Mouse (Mus musculus): ENCODE results near the gene Rnf150. TPM values are rescaled to one million over a fixed set of nuclear protein-coding genes. Genes with fewer than 3 reads are reported as not detected.
A peak's percentile ranks its signal among the peaks of the same experiment; 100 is the strongest.

Gene Rnf150
- polyA plus RNA-seq, 1 experiment from 2014 or later: 1.8 TPM

GRCm38 (mm10) chr8:82919676-82920075 is 56.5 kb downstream of the Rnf150 start:
- Histone ChIP-seq H3K4me1 (no peaks in the 10 kb centered on the region), H3K4me2 (replicated peaks) (no peak overlapping the region), H3K27me3 (no peaks in the 10 kb centered on the region), H3K9ac (replicated peaks) (no peak overlapping the region), H3K27ac (replicated peaks) (no peak overlapping the region), H3K9me3 (no peaks in the 10 kb centered on the region), H3K4me3 (no peak overlapping the region), H3K36me3 (no peaks in the 10 kb centered on the region)
- 54% methylated on average over 4 of the region's 4 CpGs for WGBS
- no peak for ATAC-seq (replicated peaks)

- Histone ChIP-seq H3K4me2 (replicated peaks) (no peak overlapping the region), H3K27ac (replicated peaks) (no peak overlapping the region), H3K9me3 (no peaks in the 10 kb centered on the region), H3K9ac (replicated peaks) (no peak overlapping the region), H3K4me3 (no peak overlapping the region), H3K4me1 (no peaks in the 10 kb centered on the region), H3K27me3 (no peaks in the 10 kb centered on the region), H3K36me3 (no peaks in the 10 kb centered on the region)
- ATAC-seq (replicated peaks): no peak
- WGBS: 56% methylated on average over 4 of the region's 4 CpGs
Measured at GRCm38 (mm10) chr8:82920124-82920523, 57.0 kb downstream of the Rnf150 start.

DNA sequence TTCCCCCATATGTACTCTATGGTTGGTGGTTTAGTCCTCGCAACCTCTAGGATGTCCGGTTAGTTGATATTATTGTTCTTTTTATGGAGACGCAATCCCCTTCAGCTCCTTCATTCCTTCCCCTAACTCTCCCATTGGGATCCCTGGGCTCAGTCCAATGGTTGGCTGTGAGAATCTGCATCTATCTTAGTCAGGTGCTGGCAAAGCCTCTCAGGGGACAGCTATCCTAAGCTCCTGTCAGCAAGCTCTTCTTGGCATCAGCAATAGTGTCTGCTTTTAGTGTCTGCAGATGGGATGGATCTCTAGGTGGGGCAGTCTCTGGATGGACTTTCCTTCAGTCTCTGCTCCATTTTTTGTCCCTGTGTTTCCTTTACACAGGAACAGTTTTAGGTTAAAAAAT is 62.1 kb downstream of the Rnf150 start:
- H3K36me3 ChIP-seq: no peaks in the 10 kb centered on the region
- H3K27me3 ChIP-seq: no peaks in the 10 kb centered on the region
- no peaks in the 10 kb centered on the region for H3K9me3 ChIP-seq
- H3K9ac ChIP-seq (replicated peaks): no peak overlapping the region
- H3K4me3 ChIP-seq: no peak overlapping the region
- no peak overlapping the region for H3K4me2 ChIP-seq (replicated peaks)
- no peak for ATAC-seq (replicated peaks)
- 94% methylated on average over 3 of the region's 3 CpGs for WGBS
- no peak overlapping the region for H3K27ac ChIP-seq (replicated peaks)
- no peaks in the 10 kb centered on the region for H3K4me1 ChIP-seq

DNA sequence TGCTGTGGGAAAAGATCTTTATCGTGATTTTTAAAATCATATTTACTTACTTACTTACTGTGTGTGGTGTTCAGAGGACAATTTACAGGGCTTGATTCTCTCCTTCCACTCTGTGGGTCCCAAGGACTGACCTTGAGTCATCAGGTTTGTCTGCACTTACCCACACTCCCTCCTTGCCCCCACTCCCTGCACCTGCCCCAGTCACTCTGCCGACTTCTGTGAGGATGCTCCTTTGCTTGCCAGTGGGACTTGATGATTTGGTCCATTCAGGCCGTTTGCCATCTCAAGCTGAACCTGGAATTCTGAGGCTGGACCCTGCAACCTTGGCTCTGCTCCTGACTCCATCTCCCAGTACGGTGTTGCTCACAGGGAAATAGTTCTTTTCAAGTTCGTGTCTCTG is 63.4 kb downstream of the Rnf150 start:
- no peaks in the 10 kb centered on the region for H3K4me1 ChIP-seq
- no peaks in the 10 kb centered on the region for H3K9me3 ChIP-seq
- H3K27me3 ChIP-seq: no peaks in the 10 kb centered on the region
- no peak for ATAC-seq (replicated peaks)
- no peak overlapping the region for H3K9ac ChIP-seq (replicated peaks)
- H3K36me3 ChIP-seq: no peaks in the 10 kb centered on the region
- 89% methylated on average over 5 of the region's 5 CpGs for WGBS
- H3K4me2 ChIP-seq (replicated peaks): no peak overlapping the region
- no peak overlapping the region for H3K4me3 ChIP-seq
- H3K27ac ChIP-seq (replicated peaks): no peak overlapping the region

- no peak for ATAC-seq (replicated peaks)
- H3K9ac ChIP-seq (replicated peaks): no peak overlapping the region
- 92% methylated on average over 7 of the region's 7 CpGs for WGBS
Measured at GRCm38 (mm10) chr8:82931554-82931953, 68.4 kb downstream of the Rnf150 start.

GRCm38 (mm10) chr8:82936162-82936561 is 73.0 kb downstream of the Rnf150 start:
- ATAC-seq (replicated peaks): no peak
- H3K27me3 ChIP-seq: no peaks in the 10 kb centered on the region
- no peak overlapping the region for H3K4me2 ChIP-seq (replicated peaks)
- WGBS: 87% methylated on average over 7 of the region's 7 CpGs
- H3K4me1 ChIP-seq: no peaks in the 10 kb centered on the region
- no peak overlapping the region for H3K27ac ChIP-seq (replicated peaks)
- H3K9me3 ChIP-seq: no peaks in the 10 kb centered on the region
- H3K9ac ChIP-seq (replicated peaks): no peak overlapping the region
- no peak overlapping the region for H3K4me3 ChIP-seq
- H3K36me3 ChIP-seq: no peaks in the 10 kb centered on the region

More at GRCm38 (mm10) chr8:82931554-82931953, 68.4 kb downstream of the Rnf150 start:
- H3K36me3 ChIP-seq: no peaks in the 10 kb centered on the region
- H3K27me3 ChIP-seq: no peaks in the 10 kb centered on the region
- no peak overlapping the region for H3K27ac ChIP-seq (replicated peaks)
- no peak overlapping the region for H3K4me2 ChIP-seq (replicated peaks)
- H3K4me3 ChIP-seq: no peak overlapping the region
- no peaks in the 10 kb centered on the region for H3K9me3 ChIP-seq
- H3K4me1 ChIP-seq: no peaks in the 10 kb centered on the region

DNA sequence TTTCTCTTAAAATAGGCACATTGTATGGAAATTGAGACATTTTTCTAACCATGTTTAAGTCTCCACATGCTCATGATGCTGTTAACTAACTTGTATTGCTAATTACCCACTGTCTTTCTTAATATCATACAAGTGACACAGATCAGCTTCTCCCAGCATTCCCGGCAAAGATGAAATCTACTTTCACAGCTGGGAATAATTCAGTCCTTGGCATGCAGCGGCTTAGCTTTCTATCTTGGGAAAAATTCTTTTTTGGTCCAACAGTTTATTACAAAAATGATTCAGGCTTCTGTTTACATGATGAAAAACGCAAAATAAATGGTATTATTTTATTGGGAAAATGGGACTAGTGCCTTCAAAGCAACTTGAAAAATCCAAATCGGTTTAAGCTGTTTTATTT is 73.7 kb downstream of the Rnf150 start:
- no peak for ATAC-seq (replicated peaks)
- WGBS: 73% methylated on average over 4 of the region's 4 CpGs

GRCm38 (mm10) chr8:82939912-82940311 is 76.8 kb downstream of the Rnf150 start:
- Histone ChIP-seq H3K27me3 (no peaks in the 10 kb centered on the region), H3K4me1 (peaks cover 14% of the 10 kb centered on the region), H3K9me3 (no peaks in the 10 kb centered on the region), H3K4me3 (no peak overlapping the region), H3K27ac (replicated peaks) (no peak overlapping the region), H3K4me2 (replicated peaks) (no peak overlapping the region), H3K9ac (replicated peaks) (no peak overlapping the region), H3K36me3 (no peaks in the 10 kb centered on the region)
- 69% methylated on average over 6 of the region's 6 CpGs for WGBS
- no peak for ATAC-seq (replicated peaks)

More for the DNA sequence above, 73.7 kb downstream of the Rnf150 start:
- H3K36me3 ChIP-seq: no peaks in the 10 kb centered on the region
- no peak overlapping the region for H3K9ac ChIP-seq (replicated peaks)
- no peak overlapping the region for H3K27ac ChIP-seq (replicated peaks)
- H3K9me3 ChIP-seq: no peaks in the 10 kb centered on the region
- no peak overlapping the region for H3K4me3 ChIP-seq
- H3K27me3 ChIP-seq: no peaks in the 10 kb centered on the region
- H3K4me2 ChIP-seq (replicated peaks): no peak overlapping the region
- H3K4me1 ChIP-seq: no peaks in the 10 kb centered on the region

GRCm38 (mm10) chr8:82943223-82944006 is 80.3 kb downstream of the Rnf150 start:
- Histone ChIP-seq H3K9ac (replicated peaks) (no peak overlapping the region), H3K27me3 (no peaks in the 10 kb centered on the region), H3K9me3 (no peaks in the 10 kb centered on the region), H3K4me2 (replicated peaks) (no peak overlapping the region), H3K36me3 (no peaks in the 10 kb centered on the region), H3K4me1 (peaks cover 14% of the 10 kb centered on the region), H3K27ac (replicated peaks) (no peak overlapping the region), H3K4me3 (no peak overlapping the region)
- ATAC-seq (replicated peaks): peak; percentile 73
- 12% methylated on average over 6 of the region's 6 CpGs for WGBS

GRCm38 (mm10) chr8:82945867-82946266 is 82.7 kb downstream of the Rnf150 start:
- H3K27ac ChIP-seq (replicated peaks): no peak overlapping the region
- no peak overlapping the region for H3K4me3 ChIP-seq
- ATAC-seq (replicated peaks): no peak
- H3K9me3 ChIP-seq: no peaks in the 10 kb centered on the region
- H3K9ac ChIP-seq (replicated peaks): no peak overlapping the region
- H3K36me3 ChIP-seq: no peaks in the 10 kb centered on the region
- peaks cover 14% of the 10 kb centered on the region for H3K4me1 ChIP-seq
- WGBS: 85% methylated on average over 3 of the region's 3 CpGs
- no peaks in the 10 kb centered on the region for H3K27me3 ChIP-seq
- no peak overlapping the region for H3K4me2 ChIP-seq (replicated peaks)

DNA sequence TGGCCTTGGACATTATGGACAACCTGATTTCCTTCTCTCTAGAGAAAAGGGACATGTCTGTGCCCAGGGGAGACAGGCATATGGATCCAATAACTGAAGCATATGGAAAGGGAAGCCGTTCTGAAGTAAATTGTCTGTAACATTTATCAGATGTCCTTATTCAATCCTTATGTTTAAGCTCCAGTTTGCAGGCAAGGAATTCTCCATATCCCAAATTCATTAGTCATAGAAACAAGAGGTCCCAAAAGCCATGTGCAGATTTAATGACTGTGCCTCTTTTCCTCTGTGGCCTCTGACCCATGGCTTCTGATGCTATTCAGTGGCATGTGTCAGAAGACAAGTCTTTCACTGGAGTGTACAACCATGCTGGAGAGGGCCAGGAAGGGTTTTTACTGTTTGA is 83.5 kb downstream of the Rnf150 start:
- WGBS: 91% methylated on average over 1 of the region's 1 CpGs
- Histone ChIP-seq H3K27me3 (no peaks in the 10 kb centered on the region), H3K27ac (replicated peaks) (no peak overlapping the region), H3K9me3 (no peaks in the 10 kb centered on the region), H3K9ac (replicated peaks) (no peak overlapping the region), H3K4me3 (no peak overlapping the region), H3K36me3 (no peaks in the 10 kb centered on the region), H3K4me2 (replicated peaks) (no peak overlapping the region), H3K4me1 (peaks cover 14% of the 10 kb centered on the region)
- ATAC-seq (replicated peaks): no peak

DNA sequence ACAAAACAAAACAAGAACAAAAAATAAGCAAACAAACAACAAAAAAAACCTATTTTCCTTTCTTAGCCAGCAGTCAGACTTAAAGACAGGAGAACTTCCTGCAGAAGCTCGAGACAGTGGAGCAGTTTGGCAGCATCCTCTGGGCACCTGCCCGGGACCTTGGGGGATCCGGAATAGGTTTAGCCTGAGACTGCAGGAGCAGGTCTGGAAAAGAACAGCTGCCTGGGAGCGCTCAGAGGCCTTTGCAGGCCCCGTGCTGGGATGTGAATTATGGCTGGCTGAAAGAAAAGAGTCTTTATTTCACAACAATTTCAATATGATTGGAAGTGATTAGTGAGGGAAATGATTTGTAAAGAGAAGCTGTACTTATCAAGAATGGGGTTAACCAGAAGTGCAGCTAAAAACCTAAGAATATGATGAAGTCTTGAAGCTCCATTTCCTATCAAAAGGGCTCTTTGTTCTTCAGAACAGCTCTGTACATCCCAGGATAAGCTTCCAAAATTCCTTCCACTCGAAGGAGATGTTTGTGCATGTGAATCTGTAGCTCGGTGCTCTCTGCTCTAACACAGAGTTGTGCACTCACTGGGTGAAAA is 92.1 kb downstream of the Rnf150 start:
- no peak overlapping the region for H3K4me3 ChIP-seq
- no peak overlapping the region for H3K4me2 ChIP-seq (replicated peaks)
- no peaks in the 10 kb centered on the region for H3K27me3 ChIP-seq
- H3K4me1 ChIP-seq: 0 out of 2 replicates have a peak, but pooled peaks cover 3% of the 10 kb centered on the region
- H3K27ac ChIP-seq (replicated peaks): no peak overlapping the region
- 42% methylated on average over 7 of the region's 7 CpGs for WGBS
- H3K9me3 ChIP-seq: no peaks in the 10 kb centered on the region
- H3K36me3 ChIP-seq: no peaks in the 10 kb centered on the region
- no peak overlapping the region for H3K9ac ChIP-seq (replicated peaks)
- no peak; the same call in 1 of the 2 replicates for ATAC-seq (replicated peaks)

Data from forebrain, embryonic 15.5 days (tissue).